10 mouse cellular contexts compared by ENCODE assay signal in the genomic region with DNA sequence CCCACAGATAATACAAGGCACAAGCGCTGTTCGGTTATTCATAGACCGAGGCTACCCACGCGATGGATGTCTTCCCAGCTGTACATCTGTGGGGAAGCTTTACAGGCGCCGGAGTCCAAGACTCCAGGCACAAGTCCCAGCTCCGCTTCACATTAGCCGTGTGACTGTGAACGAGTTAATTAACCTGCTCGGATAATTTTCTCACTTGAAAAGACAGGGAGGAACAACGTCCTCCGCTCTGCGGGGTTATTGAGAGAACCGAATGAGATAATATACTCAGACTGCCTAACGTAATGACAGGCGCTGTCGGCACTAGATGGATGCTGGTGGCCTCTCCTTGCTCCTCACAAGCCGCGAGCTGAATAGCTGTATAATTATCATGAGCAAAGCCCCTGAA.
DNase-seq lines count a peak whose midpoint lies in the region; ATAC-seq and TF ChIP-seq lines count a peak whose summit lies in the region.
"Had no signal": no experiment of that assay in that cellular context is flagged by ENCODE, and none has a peak within 500 bp of the region (broad histone marks: within the 10 kb centered on the region; RNA-seq: fewer than 3 reads in every experiment).

No protein-coding gene starts in this region.

- H3K27ac ChIP-seq in heart, postnatal 0 days (ENCODE audit: low read depth) = no peak overlapping the region
- no peak overlapping the region for H3K27ac ChIP-seq in heart, adult 2 months
- H3K27ac ChIP-seq in forebrain, postnatal 0 days (ENCODE audit: low read depth, low read length) = peak overlapping the region; percentile 71
- H3K27ac ChIP-seq: embryonic facial prominence, embryonic 15.5 days; limb, embryonic 13.5 days had no signal

- WGBS in heart, postnatal 0 days = 31% methylated on average over 20 of the region's 20 CpGs
- WGBS in heart, adult 2 months = 59% methylated on average over 20 of the region's 20 CpGs
- 8% methylated on average over 20 of the region's 20 CpGs for WGBS in forebrain, postnatal 0 days

- no peak for ATAC-seq in heart, postnatal 0 days (ENCODE audit: insufficient read depth, low read depth)
- ATAC-seq in forebrain, postnatal 0 days = peak; percentile 92
- ATAC-seq in erythroid progenitor cell, adult 5-6 weeks (replicated peaks; ENCODE audit: low FRiP score, poor library complexity, severe bottlenecking) = no peak

- no peaks in the 10 kb centered on the region for H3K36me3 ChIP-seq in heart, postnatal 0 days (replicated peaks; ENCODE audit: control insufficient read depth, insufficient read depth, low read length)
- H3K36me3 ChIP-seq in heart, adult 2 months (ENCODE audit: control insufficient read depth, insufficient read depth, low read length) = no peaks in the 10 kb centered on the region
- H3K36me3 ChIP-seq in forebrain, postnatal 0 days (ENCODE audit: insufficient read depth) = peaks cover 41% of the 10 kb centered on the region
- H3K36me3 ChIP-seq: embryonic facial prominence, embryonic 15.5 days; limb, embryonic 13.5 days had no signal

- no peaks in the 10 kb centered on the region for H3K9me3 ChIP-seq in heart, postnatal 0 days (replicated peaks; ENCODE audit: control insufficient read depth, low read length)
- no peaks in the 10 kb centered on the region for H3K9me3 ChIP-seq in forebrain, postnatal 0 days (ENCODE audit: low read length)
- H3K9me3 ChIP-seq: embryonic facial prominence, embryonic 15.5 days; limb, embryonic 13.5 days had no signal

- H3K4me2 ChIP-seq in heart, postnatal 0 days (ENCODE audit: low read depth, low read length) = 0 out of 2 replicates have a peak overlapping the region, but pooled peaks have one; percentile 11
- peak overlapping the region; percentile 34 for H3K4me2 ChIP-seq in forebrain, postnatal 0 days (ENCODE audit: low read depth)
- H3K4me2 ChIP-seq: embryonic facial prominence, embryonic 15.5 days; limb, embryonic 13.5 days had no signal

- H3K4me3 ChIP-seq in heart, postnatal 0 days (ENCODE audit: low read depth, low read length) = no peak overlapping the region
- H3K4me3 ChIP-seq in heart, adult 2 months = no peak overlapping the region
- H3K4me3 ChIP-seq in forebrain, postnatal 0 days (ENCODE audit: low read depth, low read length) = 0 out of 2 replicates have a peak overlapping the region, but pooled peaks have one; percentile 11
- H3K4me3 ChIP-seq: embryonic facial prominence, embryonic 15.5 days; limb, embryonic 13.5 days had no signal

- intact Hi-C loops in heart, adult 2 months (cut with DNase I) = loop anchor here (5.0 kb wide), 1 partner anchor 42 kb away; no protein-coding TSS in a partner anchor
- intact Hi-C loops in left cerebral cortex, postnatal 25 days (cut with DNase I) = loop anchor here (2.0 kb wide), 1 partner anchor 18 kb away; no protein-coding TSS in a partner anchor
- intact Hi-C loops in gastrocnemius, postnatal 36 days (cut with DNase I) = no loop called here

- H3K4me1 ChIP-seq in heart, postnatal 0 days (ENCODE audit: control insufficient read depth, insufficient read depth) = peaks cover 5% of the 10 kb centered on the region; the same call in 1 of the 2 replicates
- H3K4me1 ChIP-seq in heart, adult 2 months (ENCODE audit: control insufficient read depth, insufficient read depth, low read length) = peaks cover 1% of the 10 kb centered on the region; the same call in 1 of the 2 replicates
- H3K4me1 ChIP-seq in forebrain, postnatal 0 days (ENCODE audit: insufficient read depth) = peaks cover 12% of the 10 kb centered on the region
- H3K4me1 ChIP-seq: embryonic facial prominence, embryonic 15.5 days; limb, embryonic 13.5 days had no signal

- H3K79me2 ChIP-seq in heart, adult 2 months (replicated peaks; ENCODE audit: control insufficient read depth, insufficient read depth, low read length) = no peaks in the 10 kb centered on the region

- TF ChIP-seq EP300 in heart, postnatal 0 days (IDR thresholded peaks at IDR 0.05; ENCODE audit: low read depth) = no peak
- TF ChIP-seq EP300 in heart, adult 2 months (IDR thresholded peaks at IDR 0.05; ENCODE audit: insufficient read depth, low read depth, low read length) = no peak

- no peak for TF ChIP-seq POLR2A in heart, adult 2 months (IDR thresholded peaks at IDR 0.05; ENCODE audit: insufficient read depth, low read depth, low read length)

- DNase-seq in heart, postnatal 0 days (ENCODE audit: low spot score) = no peak
- DNase-seq in heart, adult 2 months = no peak
- peak; percentile 76 for DNase-seq in forebrain, postnatal 0 days
- peak; percentile 66 to 94 for DNase-seq in left cerebral cortex, postnatal 25 days (ENCODE audit: low spot score in 2 of 2)
- peak; percentile 60 for DNase-seq in right cerebral cortex, postnatal 14 days
- no peak for DNase-seq in adrenal gland, adult 2 months
- DNase-seq in gastrocnemius, postnatal 36 days = no peak

- H3K9ac ChIP-seq in heart, postnatal 0 days (replicated peaks; ENCODE audit: low read depth, low read length) = no peak overlapping the region
- no peak overlapping the region for H3K9ac ChIP-seq in heart, adult 2 months (ENCODE audit: low read depth, low read length)
- H3K9ac ChIP-seq in forebrain, postnatal 0 days = 0 out of 2 replicates have a peak overlapping the region, but pooled peaks have one; percentile 25
- H3K9ac ChIP-seq: embryonic facial prominence, embryonic 15.5 days; limb, embryonic 13.5 days had no signal

- no peak for TF ChIP-seq CTCF in heart, postnatal 0 days (IDR thresholded peaks at IDR 0.05; ENCODE audit: low read depth)
- TF ChIP-seq CTCF in heart, adult 2 months (IDR thresholded peaks at IDR 0.05) = no peak
- TF ChIP-seq CTCF in forebrain, postnatal 0 days (IDR thresholded peaks at IDR 0.05; ENCODE audit: low read depth) = 0 out of 2 replicates have a peak, but pooled peaks have one; percentile 6

- H3K27me3 ChIP-seq in heart, postnatal 0 days (ENCODE audit: control insufficient read depth, insufficient read depth, low read length) = no peaks in the 10 kb centered on the region
- no peaks in the 10 kb centered on the region for H3K27me3 ChIP-seq in heart, adult 2 months (ENCODE audit: control insufficient read depth, insufficient read depth, low read length)
- H3K27me3 ChIP-seq in forebrain, postnatal 0 days (ENCODE audit: insufficient read depth, low read length) = no peaks in the 10 kb centered on the region
- H3K27me3 ChIP-seq: embryonic facial prominence, embryonic 15.5 days; limb, embryonic 13.5 days had no signal

Comparison
In these comparisons a context has a peak if more than half of its experiments do, and no peak if none do; other contexts are left out.
1. DNase-seq: peak in forebrain, postnatal 0 days (single experiment), left cerebral cortex, postnatal 25 days (2 of 2) and right cerebral cortex, postnatal 14 days (single experiment); none in heart, postnatal 0 days (single experiment), heart, adult 2 months (0 of 2), adrenal gland, adult 2 months (single experiment) and gastrocnemius, postnatal 36 days (0 of 2).